Comparison of ENCODE assay signal across 8 mouse cellular contexts in the genomic region with DNA sequence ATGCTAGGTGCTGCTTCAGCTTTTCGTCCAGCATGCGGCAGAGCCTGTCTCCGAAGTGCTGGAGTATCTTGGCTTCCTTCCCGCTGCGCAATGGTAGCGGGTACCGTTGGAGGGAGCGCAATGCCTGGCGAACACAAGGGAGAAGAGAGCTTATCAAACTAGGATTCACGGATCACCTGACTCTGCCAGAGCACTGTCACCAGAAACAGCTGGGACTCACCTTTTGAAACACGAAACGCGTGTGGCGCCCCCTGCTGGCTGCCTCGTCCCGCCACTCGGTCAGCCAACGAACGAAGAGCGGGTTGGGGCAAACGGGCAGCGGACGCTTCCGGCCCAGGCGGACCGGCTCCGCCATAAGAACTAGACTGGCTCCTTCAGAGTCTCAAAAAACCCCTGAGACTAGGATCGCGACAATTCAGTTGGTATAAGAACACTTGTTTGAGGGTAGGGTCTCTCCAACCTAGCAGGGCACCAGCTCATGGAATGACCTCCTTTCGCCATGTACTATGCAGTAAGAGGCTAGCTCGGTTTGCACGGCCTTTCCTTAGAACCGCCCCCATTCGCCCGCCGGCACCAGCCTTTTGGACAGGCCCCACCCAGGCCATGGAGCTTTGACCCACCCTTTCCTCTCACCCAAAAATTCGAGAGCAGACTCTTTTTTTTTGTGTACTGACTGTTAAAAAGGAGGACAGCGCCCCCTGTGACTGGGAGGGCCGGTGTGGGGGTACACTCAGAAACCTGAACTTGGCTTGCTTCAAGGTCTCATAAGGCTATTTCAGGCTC. TPM values are rescaled to one million over a fixed set of nuclear protein-coding genes. Genes with fewer than 3 reads are reported as not detected.
DNase-seq lines count a peak whose midpoint lies in the region; ATAC-seq and TF ChIP-seq lines count a peak whose summit lies in the region.

Gene Mus81 (minus strand): TSS at position 635 of the 783 bp plus-strand sequence.

- peak within 1 kb of the TSS; percentile 86 for H3K4me2 ChIP-seq in forebrain, embryonic 13.5 days
- H3K4me2 ChIP-seq in liver, postnatal 0 days (ENCODE audit: low read depth, low read length) = peak within 1 kb of the TSS; percentile 79
- peak within 1 kb of the TSS; percentile 58 for H3K4me2 ChIP-seq in neural tube, embryonic 14.5 days (ENCODE audit: low read depth, low read length)

- H3K9me3 ChIP-seq in E14TG2a.4 (ENCODE audit: low read length) = no peaks in the 10 kb centered on the region
- H3K9me3 ChIP-seq in forebrain, embryonic 13.5 days (replicated peaks) = no peaks in the 10 kb centered on the region
- H3K9me3 ChIP-seq in liver, postnatal 0 days (ENCODE audit: low read length) = no peaks in the 10 kb centered on the region
- H3K9me3 ChIP-seq in neural tube, embryonic 14.5 days (ENCODE audit: control insufficient read depth, low read length) = no peaks in the 10 kb centered on the region

- WGBS in forebrain, embryonic 13.5 days = under 1% methylated on average over 39 of the region's 39 CpGs
- under 1% methylated on average over 39 of the region's 39 CpGs for WGBS in large intestine, adult 2 months
- under 1% methylated on average over 39 of the region's 39 CpGs for WGBS in liver, postnatal 0 days (ENCODE audit: insufficient replicate concordance)
- WGBS in neural tube, embryonic 14.5 days = under 1% methylated on average over 39 of the region's 39 CpGs

- peak within 1 kb of the TSS; percentile 71 for H3K9ac ChIP-seq in forebrain, embryonic 13.5 days
- H3K9ac ChIP-seq in liver, postnatal 0 days (replicated peaks) = peak within 1 kb of the TSS; percentile 56
- peak within 1 kb of the TSS; percentile 62 for H3K9ac ChIP-seq in neural tube, embryonic 14.5 days (replicated peaks; ENCODE audit: low read depth, low read length)

- TF ChIP-seq EP300 in liver, postnatal 0 days (IDR thresholded peaks at IDR 0.05; ENCODE audit: low read depth) = peak; percentile 65; the same call in 1 of the 2 replicates

- peak; percentile 57 for ATAC-seq in forebrain, embryonic 13.5 days
- peak; percentile 73 for ATAC-seq in liver, postnatal 0 days
- ATAC-seq in neural tube, embryonic 14.5 days (ENCODE audit: low read depth) = peak; percentile 50

- peak; percentile 98 for DNase-seq in c-Kit-positive CD71-positive TER-119-negative erythroid progenitor cells, embryonic 14.5 days (ENCODE audit: low read depth)
- DNase-seq in heart, postnatal 10 days = peak; percentile 97 to 99
- peak; percentile 88 for DNase-seq in large intestine, adult 2 months (ENCODE audit: low read depth, low spot score)
- DNase-seq in liver, postnatal 0 days = peak; percentile 96
- DNase-seq in testis, postnatal 10 days (ENCODE audit: low spot score) = peak; percentile 98

- no peaks in the 10 kb centered on the region for H3K27me3 ChIP-seq in E14TG2a.4 (ENCODE audit: insufficient read depth, low read length)
- H3K27me3 ChIP-seq in forebrain, embryonic 13.5 days = no peaks in the 10 kb centered on the region
- H3K27me3 ChIP-seq in liver, postnatal 0 days (ENCODE audit: insufficient read depth, low read length) = no peaks in the 10 kb centered on the region
- H3K27me3 ChIP-seq in neural tube, embryonic 14.5 days (ENCODE audit: control insufficient read depth, insufficient read depth, low read length) = no peaks in the 10 kb centered on the region

- H3K27ac ChIP-seq in forebrain, embryonic 13.5 days = peak within 1 kb of the TSS; percentile 98
- H3K27ac ChIP-seq in liver, postnatal 0 days (ENCODE audit: low read depth) = peak within 1 kb of the TSS; percentile 99
- peak within 1 kb of the TSS; percentile 90 for H3K27ac ChIP-seq in neural tube, embryonic 14.5 days (ENCODE audit: low read depth, low read length)

- H3K36me3 ChIP-seq in E14TG2a.4 (ENCODE audit: insufficient read depth, low read length) = peaks cover 52% of the 10 kb centered on the region
- peaks cover 43% of the 10 kb centered on the region for H3K36me3 ChIP-seq in forebrain, embryonic 13.5 days (ENCODE audit: poor library complexity, severe bottlenecking)
- peaks cover 24% of the 10 kb centered on the region for H3K36me3 ChIP-seq in liver, postnatal 0 days (replicated peaks; ENCODE audit: insufficient read depth, low read length)
- peaks cover 25% of the 10 kb centered on the region for H3K36me3 ChIP-seq in neural tube, embryonic 14.5 days (ENCODE audit: control insufficient read depth, insufficient read depth, low read length)

- peaks cover 70% of the 10 kb centered on the region for H3K4me1 ChIP-seq in E14TG2a.4 (replicated peaks; ENCODE audit: low read depth, low read length)
- H3K4me1 ChIP-seq in forebrain, embryonic 13.5 days = peaks cover 44% of the 10 kb centered on the region
- H3K4me1 ChIP-seq in liver, postnatal 0 days (ENCODE audit: insufficient read depth) = peaks cover 31% of the 10 kb centered on the region
- peaks cover 25% of the 10 kb centered on the region; the same call in 1 of the 2 replicates for H3K4me1 ChIP-seq in neural tube, embryonic 14.5 days (ENCODE audit: control insufficient read depth, insufficient read depth, low read length)

- peak within 1 kb of the TSS; percentile 97 for H3K4me3 ChIP-seq in E14TG2a.4 (replicated peaks; ENCODE audit: low read length)
- H3K4me3 ChIP-seq in forebrain, embryonic 13.5 days = peak within 1 kb of the TSS; percentile 59
- H3K4me3 ChIP-seq in liver, postnatal 0 days (ENCODE audit: low read depth, low read length) = peak within 1 kb of the TSS; percentile 48
- peak within 1 kb of the TSS; percentile 42 for H3K4me3 ChIP-seq in neural tube, embryonic 14.5 days (ENCODE audit: low read depth, low read length)

- intact Hi-C loops in heart, postnatal 10 days (cut with DNase I) = loop anchor here (1.0 to 5.0 kb wide), 4 partner anchors 23 to 121 kb away; partner anchors contain the start of genes Banf1 and Eif1ad

- TF ChIP-seq CTCF in E14TG2a.4 (conservative IDR thresholded peaks at IDR 0.05; ENCODE audit: low read length) = peak; percentile 70
- TF ChIP-seq CTCF in liver, postnatal 0 days (IDR thresholded peaks at IDR 0.05; ENCODE audit: low read depth) = peak; percentile 96

RNA-seq across cellular contexts. Expression of gene Mus81, which starts in this region (rescaled TPM):
- 44.4 and 47.0 TPM in 2 replicates for polyA plus RNA-seq in forebrain, embryonic 13.5 days (2015; fragmentation: Nextera tagmentation; extraction: Ambion mirVana)
- total RNA-seq in heart, postnatal 10 days (2021) = 10 to 100 TPM; 24.3 to 25.5 TPM
- polyA plus RNA-seq in large intestine, adult 2 months (2012; rRNA removed) = 23.6 and 29.1 TPM in 2 replicates
- polyA plus RNA-seq in liver, postnatal 0 days (2015; fragmentation: Nextera tagmentation; extraction: Ambion mirVana) = 8.6 and 11.9 TPM in 2 replicates
- polyA plus RNA-seq in neural tube, embryonic 14.5 days (2014; fragmentation: Nextera tagmentation; extraction: Ambion mirVana) = 43.6 and 45.3 TPM in 2 replicates

Comparison
In these comparisons a context has a peak if more than half of its experiments do, and no peak if none do; other contexts are left out.
1. Peak in every context shown above with its lines: DNase-seq, ATAC-seq, H3K4me3 ChIP-seq and H3K27ac ChIP-seq.
2. H3K4me3 ChIP-seq: peak in every context shown above with its lines; median percentile 97 in E14TG2a.4; 59 in forebrain, embryonic 13.5 days; 48 in liver, postnatal 0 days; 42 in neural tube, embryonic 14.5 days.